Mouse (Mus musculus): Measurements from ENCODE around the gene Rela.

- no peak for TF ChIP-seq GATA1 (IDR thresholded peaks at IDR 0.05; ENCODE audit: low read length)
- no peak for TF ChIP-seq TAL1 (IDR thresholded peaks at IDR 0.05; ENCODE audit: low read length)
Measured at GRCm38 (mm10) chr19:5652570-5652969, 15.3 kb downstream of the Rela start.

All from erythroblast, embryonic 14.5 days (primary cell).